Mouse (Mus musculus): ENCODE data around the gene Zfp422. TPM values are rescaled to one million over a fixed set of nuclear protein-coding genes. Genes with fewer than 3 reads are reported as not detected.
"Not testable (repeated sequence)": the region's sequence is repeated elsewhere in the genome, so short reads cannot be mapped to it uniquely, and the experiment has no call there.

The Zfp422 gene
- total RNA-seq, 2 experiments from 2014 or later: 16.1 to 19.7 TPM

DNA sequence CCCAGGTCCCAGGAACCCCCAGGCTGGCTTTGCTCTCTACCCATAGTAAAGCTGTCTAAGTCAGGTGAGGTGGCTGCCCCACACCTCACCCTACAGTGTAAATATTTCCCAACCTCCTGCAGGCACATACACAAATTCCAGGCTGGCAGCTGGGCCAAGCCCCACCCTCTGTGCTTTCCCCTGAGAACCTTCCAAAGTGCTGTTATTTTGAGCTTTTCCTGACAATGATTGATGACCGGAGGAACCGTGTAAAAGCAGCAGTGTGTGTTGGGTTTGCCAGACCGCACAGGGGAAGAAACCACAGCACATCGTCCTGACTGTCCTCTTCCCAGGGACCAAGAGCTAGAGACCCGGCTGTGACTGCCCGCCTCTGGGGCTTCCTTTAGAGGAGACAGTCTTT, 21.6 kb upstream of the Zfp422 start, which contains the start of gene Depp1:
Gene Depp1 (plus strand): TSS at position 204 of the 400 bp plus-strand sequence.
- peak; percentile 86 to 91 for DNase-seq

DNA sequence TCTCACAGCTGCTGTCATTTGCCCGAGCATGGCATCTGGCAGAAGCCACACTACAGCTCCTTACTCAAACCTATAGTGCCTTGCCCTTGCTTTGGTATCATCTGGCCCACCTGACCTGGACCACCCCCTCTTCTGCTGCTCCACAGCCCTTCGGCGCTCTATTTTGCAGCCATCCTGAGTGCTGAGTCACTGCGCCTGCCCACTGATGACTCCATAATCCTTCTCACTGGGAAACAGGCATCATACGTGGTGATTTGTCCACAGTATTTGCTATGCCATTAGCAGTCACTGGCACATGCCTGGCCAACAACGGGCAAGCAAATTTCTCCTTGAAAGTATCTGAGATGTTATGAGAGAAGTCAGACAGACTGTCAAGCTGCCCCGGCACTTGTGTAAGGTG, 21.0 kb upstream of the Zfp422 start:
- no peak for DNase-seq

DNA sequence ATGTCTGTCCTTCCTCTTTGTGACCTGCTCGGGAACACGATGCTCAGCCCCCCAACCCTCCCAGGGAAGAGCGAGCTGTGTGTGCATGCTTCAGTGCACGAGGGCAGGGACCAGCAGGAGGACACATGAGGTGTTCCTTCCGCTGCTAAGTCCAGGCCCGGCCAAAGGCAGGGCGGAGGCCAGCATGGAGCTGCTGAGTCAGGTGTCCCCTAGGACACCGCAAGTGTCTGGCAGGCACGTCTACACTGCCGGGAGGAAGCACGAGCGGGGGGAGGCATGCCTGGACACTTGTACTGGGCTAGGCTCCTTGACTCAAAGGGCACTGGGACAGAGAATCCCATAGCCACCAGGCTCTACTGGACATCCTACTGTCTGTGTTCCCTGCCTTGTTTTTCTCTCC, 19.0 kb upstream of the Zfp422 start:
- peak; percentile 72 to 92 for DNase-seq

DNA sequence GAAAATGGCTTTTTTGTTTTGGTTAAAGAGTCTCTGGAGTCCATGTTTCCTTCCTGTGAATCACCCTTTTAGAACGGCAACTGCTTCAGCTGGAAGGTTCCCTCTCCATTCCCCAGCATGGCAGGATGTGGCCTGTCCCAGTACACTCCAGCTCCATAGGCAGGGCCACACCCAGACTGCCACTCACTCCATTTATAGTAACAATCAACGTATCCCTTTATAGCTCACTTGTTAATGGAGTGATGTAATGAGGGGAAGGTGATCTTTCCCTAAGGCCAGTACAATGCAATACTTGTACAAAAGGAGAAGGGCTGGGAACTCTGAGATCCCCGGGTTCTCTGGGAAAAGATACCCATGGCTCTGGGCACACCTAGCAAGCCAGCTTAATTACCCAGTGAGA, 15.5 kb upstream of the Zfp422 start:
- peak; percentile 52 to 88 for DNase-seq

DNA sequence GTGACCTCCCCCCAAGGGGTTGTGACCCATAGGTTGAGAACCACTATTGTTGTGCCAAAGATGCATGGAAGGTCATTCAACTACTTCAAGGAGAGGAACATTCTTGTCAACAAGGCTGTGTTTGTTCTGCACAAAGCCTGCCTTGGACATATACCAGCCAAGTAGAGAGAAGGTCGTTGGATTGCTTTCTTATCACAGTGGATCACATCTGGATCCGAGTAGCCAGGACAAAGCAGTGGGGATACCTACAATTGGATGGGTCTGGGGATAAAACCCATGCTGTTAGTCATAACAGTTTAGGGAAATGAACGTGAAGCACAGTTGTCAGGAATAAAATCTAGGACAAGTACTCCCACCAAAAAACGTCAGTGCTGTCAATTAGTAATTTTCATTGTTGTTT, 15.1 kb upstream of the Zfp422 start:
- peak in 1 of 2 experiments; percentile 49 for DNase-seq

DNA sequence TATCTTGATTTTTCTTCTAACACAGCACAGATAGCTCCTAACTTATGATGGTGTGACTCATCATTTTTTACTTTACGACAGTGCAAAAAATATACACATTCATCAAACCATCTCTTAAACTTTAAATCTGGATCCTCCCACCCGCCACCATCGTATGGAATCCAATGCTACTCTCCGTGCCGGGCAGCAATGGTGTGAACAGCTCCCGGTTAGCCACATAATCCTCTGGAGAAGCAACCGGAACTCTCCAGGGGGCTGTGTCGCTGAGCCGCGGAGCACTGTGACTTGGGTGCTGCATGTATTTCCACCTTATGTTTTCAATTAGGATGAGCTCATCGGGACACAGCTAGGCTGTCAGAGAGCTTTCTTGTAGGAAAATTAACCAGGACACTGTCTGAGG, 14.1 kb upstream of the Zfp422 start:
- DNase-seq: no peak

DNA sequence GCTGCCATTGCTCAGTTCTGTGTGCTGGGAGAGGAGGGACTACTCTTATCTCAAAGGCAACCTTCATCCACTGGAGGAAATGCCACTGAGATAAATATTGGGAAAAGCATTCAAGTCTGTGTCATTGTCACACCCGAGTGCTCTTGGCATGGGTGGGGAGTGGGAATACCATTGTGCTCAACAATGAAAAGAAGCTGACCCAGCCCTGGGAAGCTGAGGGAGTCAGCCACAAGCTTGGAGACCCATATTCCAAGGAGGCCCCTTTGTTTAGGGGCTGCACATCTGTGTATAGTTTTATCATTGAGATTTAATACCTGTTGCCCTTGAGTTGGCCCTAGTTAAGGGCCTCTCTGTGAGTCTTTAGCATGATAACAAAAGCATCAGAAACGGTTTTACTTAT, 10.9 kb upstream of the Zfp422 start:
- peak; percentile 49 to 55 for DNase-seq

DNA sequence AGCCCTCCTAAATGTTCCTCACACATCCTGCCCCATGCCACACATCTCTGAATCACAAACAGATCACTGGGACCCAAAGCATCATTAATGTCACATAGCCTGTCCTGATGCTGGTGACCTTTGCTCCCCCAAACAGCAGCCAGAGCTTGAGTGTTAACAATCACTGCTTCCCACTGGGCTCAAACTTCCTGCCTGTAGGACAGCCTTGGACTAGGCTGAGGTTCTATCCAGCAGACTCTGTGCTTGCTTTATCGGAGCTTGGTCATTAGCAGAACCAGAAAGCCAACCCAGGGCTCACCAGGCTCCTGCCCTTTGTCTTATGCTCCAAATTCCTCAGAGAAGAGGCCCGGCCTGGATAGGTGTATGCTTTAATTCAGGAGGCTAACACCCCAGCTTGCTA, 10.1 kb upstream of the Zfp422 start:
- no peak for DNase-seq

DNA sequence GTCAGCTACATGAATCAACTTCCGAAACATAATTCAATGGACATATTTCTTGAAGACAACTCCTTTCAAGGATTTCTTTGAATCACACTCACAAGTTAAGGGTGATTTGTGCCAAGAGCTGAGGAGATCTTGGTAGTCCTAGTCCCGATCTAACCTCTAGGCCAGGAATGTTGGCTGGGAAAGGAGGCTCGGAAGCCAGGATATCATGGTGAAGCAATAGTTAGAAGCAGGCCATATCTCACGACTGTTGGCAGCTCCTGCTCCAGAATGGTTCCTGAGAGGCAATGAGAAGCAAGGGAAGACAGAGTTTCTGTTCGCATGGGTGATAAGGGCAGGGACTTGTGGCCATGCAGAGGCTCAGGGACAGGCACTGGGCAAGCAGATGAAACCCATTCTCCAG, 8.7 kb upstream of the Zfp422 start:
- DNase-seq: peak; percentile 66 to 78

DNA sequence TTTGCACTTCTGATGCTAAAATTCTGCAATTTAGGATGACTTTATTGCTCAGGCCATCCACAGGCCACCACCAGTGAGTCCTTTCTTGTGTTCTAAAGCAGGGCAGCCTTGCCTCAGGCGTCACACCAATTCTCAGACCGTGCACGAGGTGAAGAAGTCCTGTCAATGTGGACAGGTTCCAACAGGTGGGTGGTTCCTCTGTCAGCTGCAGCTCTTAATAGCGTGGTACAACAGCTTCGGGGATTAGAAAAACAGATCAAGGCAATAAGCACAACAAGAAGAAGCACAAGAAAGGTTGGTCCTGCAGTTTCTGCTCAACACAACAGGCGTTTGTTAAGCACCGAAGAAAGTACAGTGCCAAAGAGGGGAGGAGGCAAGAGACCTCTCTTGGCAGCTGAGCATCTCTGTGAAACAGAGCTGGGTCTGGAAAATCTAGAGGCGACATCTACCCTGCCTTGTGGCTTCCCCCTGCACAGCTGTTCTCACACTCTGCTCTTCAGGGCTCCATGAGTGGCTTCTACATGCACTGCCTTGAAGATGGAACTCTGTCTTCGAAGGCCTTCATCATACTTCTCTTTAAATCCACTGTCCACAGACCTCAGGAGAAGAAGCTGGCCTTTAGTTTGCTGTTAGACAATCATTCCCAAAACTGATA, 7.9 kb upstream of the Zfp422 start:
- DNase-seq: peak in 1 of 2 experiments; percentile 30

DNA sequence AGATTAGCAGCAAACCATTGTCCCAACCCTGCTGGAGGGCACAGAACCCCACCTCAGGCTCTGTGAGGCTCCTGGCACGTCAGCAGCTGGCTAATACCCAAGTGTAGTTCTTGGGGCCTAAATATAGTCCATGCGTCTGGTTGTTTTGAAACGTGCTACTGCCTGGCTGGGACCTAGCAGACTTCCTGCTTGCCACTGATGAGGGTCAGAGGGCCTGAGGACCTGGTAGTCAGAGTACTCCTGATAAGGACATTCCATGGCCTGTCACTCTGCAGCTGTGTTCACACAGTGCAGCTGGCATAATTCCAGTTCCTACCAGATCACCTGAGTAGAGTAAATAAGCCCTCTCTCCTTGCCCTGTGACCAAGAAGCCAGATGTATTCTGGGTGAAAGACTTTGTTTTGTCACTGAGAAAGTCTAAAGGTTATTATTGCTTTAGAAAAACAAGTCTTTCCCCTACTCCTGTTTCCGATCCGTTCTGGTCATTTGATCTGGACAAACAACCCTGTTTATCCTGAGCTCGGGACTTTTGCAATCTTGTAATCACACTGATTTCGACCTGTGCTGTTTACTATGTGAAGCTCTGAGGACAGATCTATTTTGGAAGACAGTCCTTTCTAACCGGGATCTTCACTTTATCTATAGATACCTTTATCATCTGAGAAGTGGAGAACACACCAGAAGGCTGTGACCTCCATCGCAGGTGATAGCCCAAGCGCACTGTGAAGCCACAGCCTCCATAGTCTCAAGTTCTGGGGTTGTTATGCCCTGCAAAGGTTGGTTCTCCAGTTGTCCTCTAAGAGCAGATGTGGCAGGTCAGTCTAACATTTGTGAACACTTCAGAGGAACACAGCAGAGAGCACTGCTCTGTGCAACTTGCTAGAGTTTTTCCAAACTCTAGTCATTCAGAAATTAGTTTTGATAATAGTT, 6.7 kb upstream of the Zfp422 start:
- DNase-seq: peak; percentile 93 to 96

DNA sequence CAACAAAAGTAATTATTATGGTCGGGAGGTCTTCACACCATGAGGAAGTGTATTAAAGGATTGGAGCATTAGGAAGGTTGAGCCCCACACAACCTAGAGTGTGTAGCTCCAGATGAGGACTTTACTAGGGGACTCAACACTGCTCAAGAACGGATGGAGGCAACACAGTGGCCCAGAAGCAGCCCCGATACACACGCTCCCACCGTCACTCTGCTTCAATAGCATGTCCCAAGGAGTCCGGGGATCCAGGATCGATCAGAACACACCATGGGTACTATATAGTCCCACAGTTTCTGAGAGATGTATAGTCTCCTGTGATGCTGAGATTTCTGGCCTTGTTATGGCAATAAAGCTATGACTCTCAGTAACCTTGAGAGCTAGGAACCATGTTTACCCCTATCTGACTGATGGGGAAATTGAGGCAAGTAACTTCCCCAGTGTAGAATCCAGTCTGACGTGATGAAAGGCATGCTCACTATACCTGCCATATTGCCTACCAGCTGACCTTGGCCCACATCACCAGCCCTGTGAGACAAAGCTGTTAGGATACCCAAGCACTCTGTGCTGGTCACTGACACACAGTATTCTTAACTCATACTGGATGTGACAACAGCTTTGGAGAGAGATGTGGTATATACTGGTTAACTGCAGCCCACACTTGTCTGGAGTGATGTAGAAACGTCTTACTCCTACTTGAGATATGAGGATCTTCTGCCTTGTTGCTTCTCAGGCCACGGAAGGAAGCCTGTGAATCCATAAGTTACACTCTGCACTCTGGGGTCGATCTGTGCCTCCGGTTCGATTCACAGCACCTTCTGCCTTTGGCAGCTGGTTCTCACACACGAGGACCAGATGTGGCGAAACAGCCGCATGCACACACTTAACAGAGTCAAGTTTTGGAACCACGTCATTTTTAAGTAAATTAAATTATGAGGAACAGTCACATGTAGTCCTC, 5.2 kb upstream of the Zfp422 start:
- DNase-seq: peak in 1 of 2 experiments; percentile 15

DNA sequence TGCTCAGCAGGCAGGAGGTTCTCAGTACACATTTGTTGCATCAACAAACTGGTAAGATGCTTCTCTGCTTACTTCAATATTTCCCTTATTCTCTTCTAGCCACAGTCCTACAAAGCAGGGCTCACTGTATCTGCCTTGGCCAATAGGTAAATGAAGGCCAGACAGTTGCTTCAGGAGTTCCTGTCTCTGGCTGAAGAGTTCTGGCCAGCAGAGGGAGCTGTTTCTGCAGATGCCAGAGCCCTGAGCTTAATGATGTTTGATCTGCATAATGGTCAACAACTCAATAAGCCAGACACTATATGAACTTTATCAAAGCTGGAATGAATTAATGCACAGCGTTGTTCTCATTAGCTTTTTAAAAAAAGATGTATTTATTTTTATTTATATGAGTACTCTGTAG, 3.3 kb upstream of the Zfp422 start:
- DNase-seq: peak; percentile 84 to 91

DNA sequence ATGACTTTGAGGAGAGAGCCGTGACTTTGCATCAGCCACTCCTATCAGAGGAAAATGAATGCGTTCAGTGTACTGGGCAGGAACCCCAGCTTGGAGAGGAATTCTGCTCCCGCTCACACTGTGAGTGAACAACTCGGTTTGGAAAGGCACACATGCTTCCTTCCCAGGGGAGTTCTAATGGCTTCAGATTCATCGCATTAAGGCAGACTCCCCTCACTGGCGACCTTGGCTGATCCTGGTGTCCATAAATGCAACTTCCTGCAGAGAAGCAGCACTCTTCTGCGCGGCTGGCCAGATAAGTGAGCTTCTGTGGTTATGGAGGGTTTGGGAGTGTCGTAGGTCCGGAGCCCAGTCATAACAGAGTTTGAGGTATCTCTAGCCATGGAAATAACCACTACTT, 967 bp upstream of the Zfp422 start:
- DNase-seq: peak in 1 of 2 experiments; percentile 37

DNA sequence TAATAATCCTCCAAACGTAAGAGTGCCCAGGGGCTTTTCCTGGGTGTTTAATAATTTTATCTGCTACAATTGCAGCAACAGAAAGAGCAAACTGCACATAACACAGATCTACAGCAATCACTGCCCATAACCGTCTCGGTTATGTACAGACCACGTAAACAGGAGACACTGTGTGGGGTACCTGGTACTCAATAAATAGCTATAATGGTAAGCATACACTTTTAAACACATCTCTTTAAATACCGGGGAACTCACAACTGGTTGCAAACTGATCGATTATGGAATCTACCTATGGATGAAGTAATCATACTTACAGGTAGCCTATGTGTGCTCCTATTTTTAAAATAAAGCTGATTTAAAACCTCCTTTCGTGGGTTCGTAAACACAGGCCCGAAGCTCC, 704 bp downstream of the Zfp422 start:
- no peak for DNase-seq

DNA sequence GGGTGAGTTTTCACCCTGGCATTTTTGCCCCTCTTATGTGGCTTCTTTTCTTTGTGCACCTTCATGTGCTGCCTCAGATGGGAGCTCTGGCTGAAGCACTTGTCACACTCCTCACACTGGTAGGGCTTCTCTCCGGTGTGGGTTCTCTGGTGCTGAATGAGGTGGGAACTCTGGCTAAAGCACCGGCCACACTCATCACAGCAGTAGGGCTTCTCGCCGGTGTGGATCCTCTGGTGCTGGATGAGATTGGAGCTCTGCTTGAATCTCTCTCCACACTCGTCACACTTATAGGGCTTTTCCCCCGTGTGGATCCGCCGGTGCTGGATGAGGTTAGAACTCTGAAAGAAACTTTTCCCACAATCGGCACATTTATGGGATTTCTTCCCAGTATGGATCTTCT, 2.4 kb downstream of the Zfp422 start:
- DNase-seq: peak in 1 of 2 experiments; percentile 7

DNA sequence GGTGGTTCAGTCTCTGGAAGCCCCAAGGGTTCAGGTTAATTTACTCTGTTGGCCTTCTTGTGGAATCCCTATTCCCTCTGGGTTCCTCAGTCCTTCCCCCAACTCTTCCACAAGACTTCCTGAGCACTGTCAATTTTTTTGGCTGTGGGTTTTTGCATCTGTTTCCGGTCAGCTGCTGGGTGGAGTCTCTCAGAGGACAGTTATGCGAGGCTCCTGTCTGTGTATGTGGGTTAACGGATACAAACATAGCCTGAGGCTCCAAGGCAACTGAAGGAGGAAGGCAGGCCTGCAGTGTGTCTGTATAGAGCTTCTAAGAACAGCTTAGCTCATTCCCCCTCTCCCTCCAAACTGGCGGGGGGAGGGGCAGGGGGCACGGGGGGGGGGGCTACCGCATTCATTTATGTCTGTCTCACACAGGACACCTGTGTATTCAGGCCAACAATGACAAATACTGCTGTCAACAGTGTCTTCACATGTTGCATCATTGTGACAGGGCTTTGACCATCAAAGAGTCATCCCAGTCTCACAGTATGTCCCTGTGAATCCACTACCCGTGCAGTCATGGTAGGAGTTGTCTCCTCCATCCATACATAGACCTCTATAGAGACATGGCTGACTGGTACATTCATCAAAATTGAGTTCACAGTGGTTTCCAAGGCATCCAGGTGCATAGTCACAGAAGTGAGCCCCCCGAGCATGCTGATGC, 7.3 kb downstream of the Zfp422 start:
- peak; percentile 20 to 55 for DNase-seq

DNA sequence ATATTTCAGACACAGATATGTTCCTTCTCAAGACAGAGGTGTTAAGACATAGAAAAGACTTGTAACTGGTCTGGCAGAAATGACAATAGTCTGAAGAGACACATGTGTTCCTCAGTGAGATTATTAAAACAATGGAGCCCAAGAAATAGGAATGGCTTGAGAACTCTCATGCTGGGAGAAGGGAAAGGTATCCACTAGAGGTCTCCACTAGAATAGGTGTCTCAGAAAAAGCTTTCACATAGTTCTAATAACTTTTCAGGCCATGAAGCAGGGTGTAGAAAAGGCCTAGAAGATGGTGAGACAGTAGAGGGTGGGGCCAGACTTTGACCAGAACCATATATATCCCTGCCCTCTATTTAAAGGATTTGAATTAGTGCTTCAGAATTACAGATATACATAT, 10.7 kb downstream of the Zfp422 start:
- DNase-seq: peak in 1 of 2 experiments; percentile 9

DNA sequence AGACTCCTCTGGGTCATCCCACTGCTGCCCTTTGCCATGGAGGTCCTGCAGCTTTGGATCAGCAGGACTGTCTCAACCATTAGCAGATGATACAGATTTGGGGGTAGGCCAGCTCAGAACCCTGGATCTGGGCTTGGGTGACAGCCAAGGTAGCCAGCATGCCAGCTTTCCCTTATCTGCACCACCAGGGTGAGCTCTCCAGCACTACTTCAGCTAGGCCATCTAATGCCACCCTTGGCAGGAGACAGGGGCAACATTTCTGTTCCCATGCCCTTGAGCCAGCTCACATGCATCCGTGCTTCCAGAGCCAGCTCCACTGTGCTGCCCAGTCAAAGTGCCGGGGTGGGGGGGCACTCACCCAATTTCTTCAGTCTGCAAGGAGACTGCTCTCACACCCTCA, 13.1 kb downstream of the Zfp422 start:
- DNase-seq: peak; percentile 72 to 82

DNA sequence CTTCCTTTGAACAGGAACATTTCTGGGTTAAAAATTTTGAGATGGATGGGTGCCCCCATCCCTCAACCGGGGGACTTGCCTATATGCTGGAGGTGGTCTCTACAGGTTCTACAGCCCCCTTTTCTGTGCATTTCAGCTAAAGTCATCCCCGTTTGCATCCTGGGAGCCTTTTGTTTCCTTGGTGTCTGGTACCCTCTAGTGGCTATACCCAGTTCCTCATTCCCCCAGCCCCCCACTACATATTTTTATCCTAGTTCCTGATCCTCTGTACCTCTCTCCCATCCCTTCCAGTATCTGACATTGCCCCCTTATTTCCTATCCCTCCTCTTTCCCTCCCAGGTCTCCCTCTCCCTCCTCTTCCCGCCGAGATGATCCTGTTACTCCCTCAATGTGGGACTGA, 21.6 kb downstream of the Zfp422 start:
- no peak for DNase-seq

DNA sequence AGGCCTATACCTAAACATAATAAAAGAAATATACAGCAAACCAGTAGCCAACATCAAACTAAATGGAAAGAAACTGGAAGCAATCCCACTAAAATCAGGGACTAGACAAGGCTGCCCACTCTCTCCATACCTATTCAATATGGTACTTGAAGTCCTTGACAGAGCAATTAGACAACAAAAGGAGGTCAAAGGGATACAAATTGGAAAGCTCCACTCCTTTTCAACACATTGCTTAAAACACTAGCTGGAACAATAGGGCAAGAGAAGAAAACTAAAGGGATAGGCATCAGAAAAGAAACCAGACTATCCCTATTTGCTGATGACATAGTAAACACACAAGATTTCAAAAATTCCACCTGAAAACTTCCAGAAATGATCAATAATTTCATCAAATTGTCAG, 27.8 kb downstream of the Zfp422 start:
- not testable (repeated sequence) for DNase-seq

DNA sequence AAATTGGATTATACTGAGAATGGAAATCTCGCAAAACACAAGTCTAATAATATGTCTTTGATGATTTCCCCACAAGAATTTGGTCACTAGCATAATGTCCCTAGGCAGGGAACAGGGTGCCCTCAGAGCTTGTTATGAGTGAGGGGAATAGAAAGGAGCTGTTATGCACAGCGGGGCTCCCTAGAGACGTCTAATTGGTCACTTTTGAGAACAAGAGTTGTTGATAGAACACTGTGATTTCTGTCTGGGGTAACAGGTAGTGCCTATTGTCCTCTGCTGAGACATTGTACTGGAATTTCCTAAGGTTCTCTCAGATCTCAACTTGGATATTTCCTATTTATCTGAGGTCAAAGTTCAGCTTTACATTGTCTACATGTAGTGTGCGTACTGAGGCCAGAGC, 44.7 kb downstream of the Zfp422 start, which contains the start of gene Olfr215:
Gene Olfr215 (minus strand): TSS at position 101 of the 400 bp plus-strand sequence.
- no peak for DNase-seq
